Mouse (Mus musculus) liver, postnatal 0 days (tissue): ENCODE measurements at regions not wholly inside any gene's neighbourhood (a gene's known extent, or its start where the extent isn't known, plus 50 kb on each side); places are given as distances from the start of the nearest gene placed in this dataset.
"Not testable (repeated sequence)": the region's sequence is repeated elsewhere in the genome, so short reads cannot be mapped to it uniquely, and the experiment has no call there.

Source experiments
- ATAC-seq: fragments of 200-750 bp; cut with Nextera tagmentation; 2 replicates; pipeline ENCODE4 v1.8.0; 2017; ENCODE audit warnings: mild to moderate bottlenecking, moderate library complexity
- DNase-seq: peaks from one replicate; pipeline ENCODE4 v3.0.0-alpha.2; 2016
- H3K27ac ChIP-seq: fragments of 300-500 bp; sonication (generic); 2 replicates; pipeline ENCODE4 v1.5.1; 2014; ENCODE audit warnings: antibody characterized with exemption, moderate library complexity, mild to moderate bottlenecking, low read depth
- H3K27me3 ChIP-seq: fragments of 300-500 bp; sonication (generic); 2 replicates; pipeline ENCODE4 v1.6.1; 2014; ENCODE audit warnings: low read length, control low read depth, mixed read lengths; ENCODE audit not compliant: insufficient read depth
- H3K36me3 ChIP-seq: fragments of 300-500 bp; sonication (generic); replicated peaks from 2 replicates; pipeline ENCODE4 v1.6.1; 2014; ENCODE audit warnings: mild to moderate bottlenecking, control low read depth, low read length, moderate library complexity, mixed read lengths; ENCODE audit not compliant: insufficient read depth
- H3K4me1 ChIP-seq: fragments of 300-500 bp; sonication (generic); 2 replicates; pipeline ENCODE4 v1.6.1; 2014; ENCODE audit warnings: antibody characterized with exemption, mild to moderate bottlenecking, control low read depth; ENCODE audit not compliant: insufficient read depth
- H3K4me2 ChIP-seq: fragments of 300-500 bp; sonication (generic); 2 replicates; pipeline ENCODE4 v1.6.1; 2014; ENCODE audit warnings: low read depth, mild to moderate bottlenecking, low read length, moderate library complexity, mixed read lengths
- H3K4me3 ChIP-seq: fragments of 300-500 bp; sonication (generic); 2 replicates; pipeline ENCODE4 v1.5.1; 2014; ENCODE audit warnings: low read depth, low read length
- H3K9ac ChIP-seq: fragments of 300-500 bp; sonication (generic); replicated peaks from 2 replicates; pipeline ENCODE4 v1.6.1; 2014; ENCODE audit warnings: mild to moderate bottlenecking, moderate library complexity
- H3K9me3 ChIP-seq: fragments of 300-500 bp; sonication (generic); 2 replicates; pipeline ENCODE4 v1.6.1; 2016; ENCODE audit warnings: mild to moderate bottlenecking, control low read depth, low read length, mixed read lengths
- CTCF ChIP-seq: sonication (generic); IDR thresholded peaks from 2 replicates; pipeline ENCODE4 v1.5.1; 2016; ENCODE audit warnings: antibody characterized with exemption, low read depth
- EP300 ChIP-seq: IDR thresholded peaks from 2 replicates; pipeline ENCODE4 v1.6.1; 2016; ENCODE audit warnings: antibody characterized with exemption, low read depth, mild to moderate bottlenecking
- WGBS: fragments of 180-500 bp; shearing (Covaris S2); extraction: QIAGEN DNeasy Blood & Tissue Kit; methylation state at CpG from one replicate; pipeline ENCODE4 v1.1.7; 2014; ENCODE audit not compliant: insufficient replicate concordance; 5-methylcytosine and 5-hydroxymethylcytosine counted together

DNA sequence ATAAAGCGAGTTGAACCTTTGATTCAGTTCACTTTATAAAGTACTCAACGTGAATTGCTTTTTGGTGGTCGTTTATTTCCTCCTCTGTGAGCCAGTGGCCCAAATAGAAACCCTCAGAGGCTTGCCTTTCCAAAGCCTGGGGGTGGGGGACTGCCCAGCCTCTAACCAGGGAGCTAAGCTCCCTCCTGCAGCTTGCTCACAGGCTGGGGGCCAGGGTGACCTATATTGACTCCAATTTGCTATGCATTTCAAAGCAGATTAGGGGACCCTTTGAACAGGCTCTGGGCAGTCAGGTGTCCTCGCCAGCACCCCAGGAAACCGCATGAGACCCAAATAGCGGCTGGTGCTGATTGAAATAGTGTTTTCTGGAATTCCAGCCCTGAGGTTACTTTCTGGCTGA lies 146.4 kb upstream of the Stt3b start:
- 0 out of 2 replicates have a peak overlapping the region, but pooled peaks have one; percentile 6 for H3K4me2 ChIP-seq
- 48% methylated on average over 6 of the region's 6 CpGs for WGBS
- ATAC-seq (no peak), DNase-seq (no peak)
- no peak overlapping the region for H3K9ac ChIP-seq
- H3K4me1 ChIP-seq = peaks cover 8% of the 10 kb centered on the region; the same call in 1 of the 2 replicates
- no peak for TF ChIP-seq EP300
- TF ChIP-seq CTCF = no peak
- H3K27me3 ChIP-seq = no peaks in the 10 kb centered on the region
- no peaks in the 10 kb centered on the region for H3K36me3 ChIP-seq
- peak overlapping the region; percentile 85 for H3K27ac ChIP-seq
- H3K4me3 ChIP-seq = no peak overlapping the region
- no peaks in the 10 kb centered on the region for H3K9me3 ChIP-seq

- Histone ChIP-seq H3K4me2 (no peak overlapping the region), H3K9ac (no peak overlapping the region), H3K9me3 (no peaks in the 10 kb centered on the region), H3K27ac (no peak overlapping the region), H3K4me3 (no peak overlapping the region), H3K27me3 (no peaks in the 10 kb centered on the region), H3K36me3 (no peaks in the 10 kb centered on the region), H3K4me1 (no peaks in the 10 kb centered on the region)
- TF ChIP-seq CTCF (no peak), EP300 (no peak)
- no peak for ATAC-seq
- WGBS = 60% methylated on average over 21 of the region's 21 CpGs
- no peak for DNase-seq
Measured at GRCm38 (mm10) chr9:115457889-115458710, 147.9 kb upstream of the Stt3b start.

- not testable (repeated sequence) for H3K4me1 ChIP-seq, H3K27me3 ChIP-seq, H3K27ac ChIP-seq, H3K9ac ChIP-seq, H3K4me2 ChIP-seq, H3K36me3 ChIP-seq, H3K9me3 ChIP-seq, DNase-seq, ATAC-seq, H3K4me3 ChIP-seq
- 84% methylated on average over 6 of the region's 6 CpGs for WGBS
Measured at GRCm38 (mm10) chr9:115459075-115459474, 148.9 kb upstream of the Stt3b start.

DNA sequence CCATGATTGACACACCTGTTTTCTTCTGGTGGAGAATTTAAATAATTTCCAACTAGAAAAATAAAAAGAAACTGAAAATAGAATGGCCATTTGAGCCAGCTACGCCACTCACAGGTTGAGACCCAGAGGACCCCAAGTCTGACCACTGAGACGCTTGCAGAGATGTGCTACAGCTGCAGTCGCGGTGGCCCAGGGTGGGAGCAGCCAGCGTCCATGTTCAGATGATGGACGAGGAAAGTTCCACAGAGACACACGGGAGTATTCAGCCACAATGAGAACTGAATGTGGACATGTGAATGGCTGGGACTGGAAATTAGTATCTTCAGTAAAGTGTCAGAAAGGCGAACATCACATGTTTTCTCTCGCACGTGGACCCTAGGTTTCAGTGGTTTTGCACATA lies 155.1 kb upstream of the Stt3b start:
- DNase-seq = no peak
- Histone ChIP-seq H3K36me3 (no peaks in the 10 kb centered on the region), H3K4me3 (no peak overlapping the region), H3K9me3 (no peaks in the 10 kb centered on the region; the same call in 1 of the 2 replicates), H3K27ac (no peak overlapping the region), H3K4me1 (no peaks in the 10 kb centered on the region), H3K9ac (no peak overlapping the region), H3K4me2 (no peak overlapping the region), H3K27me3 (no peaks in the 10 kb centered on the region)
- WGBS = 84% methylated on average over 10 of the region's 10 CpGs
- no peak for ATAC-seq
- TF ChIP-seq CTCF (no peak), EP300 (no peak)

DNA sequence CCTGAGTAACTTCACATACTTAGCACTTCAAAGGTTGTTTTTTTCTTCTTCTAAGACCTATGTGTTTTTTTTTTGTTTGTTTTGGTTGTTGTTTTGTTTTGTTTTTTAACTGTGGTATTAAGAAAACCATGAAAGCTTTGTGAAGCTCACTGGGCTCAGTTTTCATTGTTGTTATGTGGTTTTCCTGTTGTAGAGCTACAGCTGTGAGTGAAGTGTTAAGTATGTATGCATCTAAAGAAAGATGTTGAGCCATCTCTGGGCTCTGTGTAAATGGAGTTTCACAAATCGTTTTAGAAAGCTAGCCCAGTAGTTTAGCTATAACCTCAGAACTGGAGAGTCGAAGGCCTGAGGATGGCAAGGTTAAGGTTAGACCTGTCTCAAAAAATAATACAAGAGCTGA lies 158.4 kb upstream of the Stt3b start:
- DNase-seq = no peak
- WGBS = 72% methylated on average over 2 of the region's 2 CpGs
- no peak for ATAC-seq

DNA sequence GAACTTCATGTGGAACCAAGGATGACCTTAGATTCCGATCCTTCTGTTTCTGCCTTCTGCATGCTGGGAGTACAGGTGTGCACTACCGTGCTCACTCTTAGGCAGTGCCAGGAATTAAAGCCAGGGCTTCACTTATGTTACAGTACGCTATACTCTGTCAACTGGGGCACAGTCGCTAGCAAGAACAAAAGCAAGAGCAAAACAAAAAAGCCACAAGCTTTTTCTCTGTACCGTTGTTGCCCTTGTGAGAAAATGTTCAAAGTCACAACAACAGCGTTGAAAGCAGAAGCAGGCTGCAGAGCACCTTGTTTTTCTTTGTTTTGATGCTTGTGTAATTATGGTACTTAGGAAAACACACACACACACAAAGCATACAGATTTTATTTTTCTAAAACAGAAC lies 161.4 kb upstream of the Stt3b start:
- 86% methylated on average over 6 of the region's 6 CpGs for WGBS
- ATAC-seq = no peak
- H3K4me2 ChIP-seq = no peak overlapping the region
- no peak overlapping the region for H3K9ac ChIP-seq
- no peak for DNase-seq
- H3K36me3 ChIP-seq = no peaks in the 10 kb centered on the region
- H3K4me3 ChIP-seq = no peak overlapping the region
- H3K27me3 ChIP-seq = no peaks in the 10 kb centered on the region
- H3K27ac ChIP-seq = no peak overlapping the region
- no peaks in the 10 kb centered on the region for H3K4me1 ChIP-seq
- TF ChIP-seq EP300 = no peak
- TF ChIP-seq CTCF = no peak
- no peaks in the 10 kb centered on the region; the same call in 1 of the 2 replicates for H3K9me3 ChIP-seq

More for the DNA sequence above, 158.4 kb upstream of the Stt3b start:
- Histone ChIP-seq H3K9me3 (no peaks in the 10 kb centered on the region; the same call in 1 of the 2 replicates), H3K9ac (no peak overlapping the region), H3K4me3 (no peak overlapping the region), H3K27me3 (no peaks in the 10 kb centered on the region), H3K4me2 (no peak overlapping the region), H3K27ac (no peak overlapping the region), H3K36me3 (no peaks in the 10 kb centered on the region), H3K4me1 (no peaks in the 10 kb centered on the region)
- TF ChIP-seq EP300 (no peak), CTCF (no peak)
